Mouse (Mus musculus): Measurements from ENCODE around the gene Rrm2.
"Not testable (repeated sequence)": the region's sequence is repeated elsewhere in the genome, so short reads cannot be mapped to it uniquely, and the experiment has no call there.

Rrm2 gene

DNA sequence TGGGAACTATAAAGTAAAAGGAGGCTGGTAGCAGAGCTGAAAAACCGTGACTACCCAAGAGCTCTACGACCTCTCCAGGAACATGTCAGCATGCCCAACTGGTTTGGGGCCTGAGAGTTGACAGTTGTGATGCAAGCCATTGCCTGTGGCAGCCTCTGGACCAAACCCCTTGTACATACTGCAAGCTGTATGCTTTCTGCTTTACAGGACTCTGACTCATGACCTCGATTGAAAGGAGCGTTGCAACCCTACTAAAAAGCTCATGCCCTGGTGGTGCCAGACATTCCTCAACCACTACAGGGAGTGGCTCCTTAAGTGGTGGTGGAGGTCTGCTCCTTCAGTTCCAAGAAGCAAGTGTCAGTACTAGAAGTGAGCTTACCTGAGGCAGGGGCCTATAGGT, 15.8 kb downstream of the Rrm2 start:
- H3K9me3 ChIP-seq (ENCODE audit: low read length) = no peaks in the 10 kb centered on the region
- TF ChIP-seq POU5F1 (IDR thresholded peaks at IDR 0.05; ENCODE audit: borderline replicate concordance, low read length) (no peak), NANOG (IDR thresholded peaks at IDR 0.05; ENCODE audit: borderline replicate concordance, low read length) (no peak), CTCF (conservative IDR thresholded peaks at IDR 0.05; ENCODE audit: low read length) (no peak)
- peak overlapping the region; percentile 17; the same call in 1 of the 2 replicates for H3K4me3 ChIP-seq (replicated peaks; ENCODE audit: low read length)
- H3K4me1 ChIP-seq (replicated peaks; ENCODE audit: low read depth, low read length) = peaks cover 28% of the 10 kb centered on the region
- no peaks in the 10 kb centered on the region for H3K27me3 ChIP-seq (ENCODE audit: insufficient read depth, low read length)
- H3K36me3 ChIP-seq (ENCODE audit: insufficient read depth, low read length) = no peaks in the 10 kb centered on the region

DNA sequence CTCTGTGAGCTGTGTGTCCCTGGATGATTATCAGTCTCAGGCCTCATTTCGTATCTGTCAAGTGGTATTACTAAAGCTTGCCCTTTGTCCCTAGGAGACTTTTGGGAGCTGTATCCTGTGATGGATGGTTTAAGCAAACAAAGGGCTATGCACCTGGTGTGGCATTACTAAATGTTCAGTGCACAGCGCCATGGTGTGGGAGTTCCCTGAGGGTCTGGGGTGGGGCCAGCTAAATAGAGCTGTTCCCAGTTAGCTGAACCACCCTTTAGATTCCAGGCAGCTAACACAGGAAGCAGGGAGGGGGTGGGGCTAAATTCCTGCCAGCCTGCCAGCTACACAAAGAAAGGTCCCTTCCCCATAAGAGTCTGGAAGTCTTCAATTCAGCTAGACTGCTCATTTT, 16.3 kb downstream of the Rrm2 start:
- TF ChIP-seq CTCF (conservative IDR thresholded peaks at IDR 0.05; ENCODE audit: low read length) = no peak
- no peak for TF ChIP-seq NANOG (IDR thresholded peaks at IDR 0.05; ENCODE audit: borderline replicate concordance, low read length)
- TF ChIP-seq POU5F1 (IDR thresholded peaks at IDR 0.05; ENCODE audit: borderline replicate concordance, low read length) = no peak

DNA sequence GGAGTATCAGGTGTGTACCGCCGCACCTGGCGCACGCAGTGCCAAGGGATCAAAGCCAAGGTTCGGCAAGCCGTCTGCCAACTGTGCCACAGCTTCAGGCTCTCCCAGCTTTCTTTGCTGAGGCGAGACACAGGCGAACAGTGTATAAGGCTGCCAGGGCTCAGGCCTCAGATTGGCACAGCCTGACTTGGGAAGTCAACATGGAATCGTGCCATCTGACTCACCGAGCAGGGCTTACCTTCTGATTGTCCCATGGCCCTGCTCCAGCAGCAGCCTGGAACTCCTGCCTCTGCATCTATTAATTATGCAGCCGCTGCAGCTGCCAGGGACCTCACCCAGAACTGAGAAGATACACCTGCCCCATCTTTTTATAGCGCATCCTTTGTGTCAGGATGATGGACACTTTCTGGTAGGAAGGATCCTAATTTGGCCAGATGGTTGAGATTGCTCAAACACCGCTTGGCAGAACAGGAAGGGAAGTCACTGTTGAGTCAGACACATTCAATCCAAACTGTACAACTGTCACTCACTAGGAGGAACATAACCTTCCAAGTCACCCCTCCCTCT, 26.9 kb downstream of the Rrm2 start:
- H3K4me1 ChIP-seq (replicated peaks; ENCODE audit: low read depth, low read length) = peaks cover 8% of the 10 kb centered on the region
- no peaks in the 10 kb centered on the region for H3K9me3 ChIP-seq (ENCODE audit: low read length)
- no peaks in the 10 kb centered on the region for H3K36me3 ChIP-seq (ENCODE audit: insufficient read depth, low read length)
- H3K27me3 ChIP-seq (ENCODE audit: insufficient read depth, low read length) = no peaks in the 10 kb centered on the region
- no peak overlapping the region for H3K4me3 ChIP-seq (replicated peaks; ENCODE audit: low read length)
- TF ChIP-seq CTCF (conservative IDR thresholded peaks at IDR 0.05; ENCODE audit: low read length) = no peak
- no peak for TF ChIP-seq POU5F1 (IDR thresholded peaks at IDR 0.05; ENCODE audit: borderline replicate concordance, low read length)
- TF ChIP-seq NANOG (IDR thresholded peaks at IDR 0.05; ENCODE audit: borderline replicate concordance, low read length) = no peak

More for the DNA sequence above, 16.3 kb downstream of the Rrm2 start:
- H3K4me3 ChIP-seq (replicated peaks; ENCODE audit: low read length) = 0 out of 2 replicates have a peak overlapping the region, but pooled peaks have one; percentile 17
- H3K27me3 ChIP-seq (ENCODE audit: insufficient read depth, low read length) = no peaks in the 10 kb centered on the region
- no peaks in the 10 kb centered on the region for H3K9me3 ChIP-seq (ENCODE audit: low read length)
- H3K4me1 ChIP-seq (replicated peaks; ENCODE audit: low read depth, low read length) = peaks cover 28% of the 10 kb centered on the region
- no peaks in the 10 kb centered on the region for H3K36me3 ChIP-seq (ENCODE audit: insufficient read depth, low read length)

DNA sequence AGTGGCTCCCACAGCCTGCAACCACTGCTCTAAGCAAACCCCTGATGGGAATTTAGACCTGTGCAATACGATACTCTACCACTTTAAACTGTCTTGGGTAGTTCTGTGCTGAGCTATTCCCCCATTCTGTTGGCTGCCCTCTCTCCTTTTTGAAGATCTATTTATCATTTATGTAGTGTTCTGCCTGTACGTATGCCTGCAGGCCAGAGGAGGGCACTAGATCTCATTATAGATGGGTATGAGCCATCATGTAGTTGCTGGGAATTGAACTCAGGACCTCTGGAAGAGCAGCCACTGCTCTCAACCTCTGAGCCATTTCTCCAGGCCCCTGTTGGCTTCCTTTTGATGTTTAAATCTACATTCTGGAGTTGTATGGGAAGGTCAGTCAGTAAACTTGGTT, 28.9 kb downstream of the Rrm2 start:
- no peak overlapping the region for H3K4me3 ChIP-seq (replicated peaks; ENCODE audit: low read length)
- no peak for TF ChIP-seq CTCF (conservative IDR thresholded peaks at IDR 0.05; ENCODE audit: low read length)
- no peak for TF ChIP-seq POU5F1 (IDR thresholded peaks at IDR 0.05; ENCODE audit: borderline replicate concordance, low read length)
- TF ChIP-seq NANOG (IDR thresholded peaks at IDR 0.05; ENCODE audit: borderline replicate concordance, low read length) = no peak
- no peaks in the 10 kb centered on the region for H3K36me3 ChIP-seq (ENCODE audit: insufficient read depth, low read length)
- no peaks in the 10 kb centered on the region for H3K9me3 ChIP-seq (ENCODE audit: low read length)
- H3K4me1 ChIP-seq (replicated peaks; ENCODE audit: low read depth, low read length) = peaks cover 9% of the 10 kb centered on the region
- H3K27me3 ChIP-seq (ENCODE audit: insufficient read depth, low read length) = no peaks in the 10 kb centered on the region

DNA sequence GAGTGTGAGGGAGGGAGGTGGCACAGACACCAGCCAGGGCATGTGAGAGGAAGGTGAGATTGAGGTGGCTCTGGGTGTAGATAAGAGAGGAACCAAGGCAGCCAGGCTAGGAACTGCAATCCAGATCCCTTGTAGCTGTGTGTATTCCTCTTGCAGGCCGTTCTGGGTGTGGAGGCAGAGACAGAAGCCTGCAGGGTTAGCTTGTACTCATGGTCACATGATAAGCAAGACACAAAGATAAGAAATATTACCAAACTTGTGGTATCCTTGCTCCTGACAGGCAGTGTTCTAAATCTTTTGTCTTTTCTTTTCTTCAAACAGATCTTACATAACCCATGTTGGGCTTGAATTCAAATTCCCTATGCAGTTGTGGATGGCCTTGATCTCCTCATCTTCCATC, 31.9 kb downstream of the Rrm2 start:
- Histone ChIP-seq H3K27me3 (ENCODE audit: insufficient read depth, low read length) (no peaks in the 10 kb centered on the region), H3K9me3 (ENCODE audit: low read length) (no peaks in the 10 kb centered on the region), H3K4me3 (replicated peaks; ENCODE audit: low read length) (no peak overlapping the region), H3K36me3 (ENCODE audit: insufficient read depth, low read length) (no peaks in the 10 kb centered on the region), H3K4me1 (replicated peaks; ENCODE audit: low read depth, low read length) (peaks cover 7% of the 10 kb centered on the region)
- TF ChIP-seq NANOG (IDR thresholded peaks at IDR 0.05; ENCODE audit: borderline replicate concordance, low read length) (no peak), CTCF (conservative IDR thresholded peaks at IDR 0.05; ENCODE audit: low read length) (no peak), POU5F1 (IDR thresholded peaks at IDR 0.05; ENCODE audit: borderline replicate concordance, low read length) (no peak)

DNA sequence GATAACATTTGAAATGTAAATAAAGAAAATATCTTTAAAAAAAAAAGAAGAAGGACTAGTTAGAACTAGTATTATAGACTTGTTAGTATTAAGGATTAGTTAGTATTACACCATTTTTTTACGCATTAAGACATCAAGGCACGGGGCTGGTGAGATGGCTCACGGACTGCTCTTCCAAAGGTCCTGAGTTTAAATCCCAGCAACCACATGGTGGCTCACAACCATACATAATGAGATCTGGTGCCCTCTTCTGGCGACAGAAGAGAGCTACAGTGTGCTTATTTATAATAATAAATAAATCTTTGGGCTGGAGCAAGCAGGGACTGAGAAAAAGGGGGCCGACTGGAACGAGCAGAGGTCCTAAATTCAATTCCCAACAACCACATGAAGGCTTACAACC, 33.5 kb downstream of the Rrm2 start:
- TF ChIP-seq CTCF (conservative IDR thresholded peaks at IDR 0.05; ENCODE audit: low read length) = peak; percentile 36
- H3K9me3 ChIP-seq (ENCODE audit: low read length); H3K27me3 ChIP-seq (ENCODE audit: insufficient read depth, low read length); H3K4me3 ChIP-seq (replicated peaks; ENCODE audit: low read length); H3K36me3 ChIP-seq (ENCODE audit: insufficient read depth, low read length): not testable (repeated sequence)
- peaks cover 11% of the 10 kb centered on the region for H3K4me1 ChIP-seq (replicated peaks; ENCODE audit: low read depth, low read length)

DNA sequence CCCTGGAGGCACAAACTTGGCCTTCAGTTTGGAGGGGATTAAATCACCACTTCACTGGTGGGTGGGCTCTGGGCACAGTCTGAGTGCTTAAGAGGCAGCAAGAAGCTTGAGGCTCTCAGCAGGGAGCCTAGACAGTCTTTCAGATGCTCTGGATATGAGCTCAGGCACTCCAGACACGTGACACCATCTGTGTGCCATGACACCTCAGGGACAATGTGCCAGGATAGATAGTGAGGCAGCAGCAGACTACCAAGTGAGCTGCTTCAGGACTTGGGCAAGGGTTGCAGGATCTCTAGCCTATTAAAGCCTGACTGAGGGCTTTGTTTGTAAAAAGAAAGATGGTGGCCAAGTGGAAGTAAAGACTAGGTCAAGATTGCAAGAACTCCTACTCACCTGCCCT, 36.3 kb downstream of the Rrm2 start:
- no peaks in the 10 kb centered on the region for H3K36me3 ChIP-seq (ENCODE audit: insufficient read depth, low read length)
- no peaks in the 10 kb centered on the region for H3K9me3 ChIP-seq (ENCODE audit: low read length)
- no peaks in the 10 kb centered on the region for H3K27me3 ChIP-seq (ENCODE audit: insufficient read depth, low read length)
- TF ChIP-seq CTCF (conservative IDR thresholded peaks at IDR 0.05; ENCODE audit: low read length) (no peak), NANOG (IDR thresholded peaks at IDR 0.05; ENCODE audit: borderline replicate concordance, low read length) (no peak), POU5F1 (IDR thresholded peaks at IDR 0.05; ENCODE audit: borderline replicate concordance, low read length) (no peak)
- no peak overlapping the region for H3K4me3 ChIP-seq (replicated peaks; ENCODE audit: low read length)
- H3K4me1 ChIP-seq (replicated peaks; ENCODE audit: low read depth, low read length) = peaks cover 31% of the 10 kb centered on the region

DNA sequence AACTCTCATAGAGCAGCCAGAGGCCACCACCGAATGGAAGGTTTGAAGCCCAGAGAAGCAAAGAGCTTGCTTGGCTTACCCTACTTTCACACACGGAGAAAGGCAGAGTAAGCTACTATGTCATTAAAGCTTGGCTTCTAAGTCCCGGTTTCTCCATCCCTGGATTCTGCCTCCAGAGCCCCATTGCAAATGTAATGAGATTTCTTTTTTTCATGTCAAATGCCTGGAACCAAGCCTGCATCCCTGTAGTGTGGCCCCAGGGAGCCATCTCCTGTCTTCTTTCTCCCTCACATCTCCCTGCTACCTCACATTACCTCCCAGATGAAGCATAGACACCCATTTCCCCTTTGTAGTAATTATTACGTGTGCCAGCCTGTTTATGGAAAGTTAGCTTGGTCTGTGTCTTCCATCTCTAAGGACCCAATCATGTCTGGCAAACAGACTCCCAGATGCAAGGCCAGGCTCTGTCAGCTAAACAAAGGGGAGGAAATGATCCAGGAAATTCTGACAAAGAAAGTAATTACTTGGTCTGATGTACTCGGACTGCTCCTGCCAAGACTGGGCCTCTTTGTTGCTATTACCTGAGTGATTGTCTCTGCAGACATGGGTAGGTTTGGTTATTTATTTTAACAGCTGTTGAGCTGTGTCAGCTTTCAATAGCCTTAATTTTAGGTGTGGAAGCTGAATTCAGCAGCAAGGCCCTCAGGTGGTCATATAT, 38.7 kb downstream of the Rrm2 start:
- Histone ChIP-seq H3K36me3 (ENCODE audit: insufficient read depth, low read length) (no peaks in the 10 kb centered on the region), H3K4me3 (replicated peaks; ENCODE audit: low read length) (no peak overlapping the region), H3K27me3 (ENCODE audit: insufficient read depth, low read length) (no peaks in the 10 kb centered on the region), H3K4me1 (replicated peaks; ENCODE audit: low read depth, low read length) (peaks cover 43% of the 10 kb centered on the region), H3K9me3 (ENCODE audit: low read length) (no peaks in the 10 kb centered on the region)
- TF ChIP-seq NANOG (IDR thresholded peaks at IDR 0.05; ENCODE audit: borderline replicate concordance, low read length) (peak; percentile 94), POU5F1 (IDR thresholded peaks at IDR 0.05; ENCODE audit: borderline replicate concordance, low read length) (no peak)

DNA sequence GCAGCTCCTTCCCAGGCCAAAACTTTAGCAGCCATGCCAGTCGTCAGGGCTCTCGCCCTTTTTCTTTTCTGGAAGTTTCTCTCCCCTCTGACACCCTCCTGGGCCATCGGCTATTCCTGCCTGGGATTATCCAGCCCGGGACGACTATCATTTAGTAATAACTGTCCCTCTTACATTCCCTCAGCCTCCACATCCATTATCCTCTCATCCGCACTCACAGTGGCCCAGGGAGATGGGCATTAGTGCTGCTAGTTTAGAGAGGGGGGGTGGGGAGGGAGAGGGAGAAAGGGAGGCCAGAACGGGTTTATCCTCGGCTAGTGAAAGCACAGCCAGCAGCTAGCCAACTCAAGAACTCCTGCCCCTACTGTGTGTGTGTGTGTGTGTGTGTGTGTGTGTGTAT, 39.3 kb downstream of the Rrm2 start:
- H3K36me3 ChIP-seq (ENCODE audit: insufficient read depth, low read length) = no peaks in the 10 kb centered on the region
- H3K27me3 ChIP-seq (ENCODE audit: insufficient read depth, low read length) = no peaks in the 10 kb centered on the region
- no peaks in the 10 kb centered on the region for H3K9me3 ChIP-seq (ENCODE audit: low read length)
- H3K4me1 ChIP-seq (replicated peaks; ENCODE audit: low read depth, low read length) = peaks cover 39% of the 10 kb centered on the region
- TF ChIP-seq POU5F1 (IDR thresholded peaks at IDR 0.05; ENCODE audit: borderline replicate concordance, low read length) (no peak), CTCF (conservative IDR thresholded peaks at IDR 0.05; ENCODE audit: low read length) (no peak), NANOG (IDR thresholded peaks at IDR 0.05; ENCODE audit: borderline replicate concordance, low read length) (no peak)
- H3K4me3 ChIP-seq (replicated peaks; ENCODE audit: low read length) = no peak overlapping the region
